Mouse (Mus musculus) limb, embryonic 11.5 days (tissue): ENCODE measurements around the gene Pkd2. TPM values are rescaled to one million over a fixed set of nuclear protein-coding genes. Genes with fewer than 3 reads are reported as not detected.
"Not testable (repeated sequence)": the region's sequence is repeated elsewhere in the genome, so short reads cannot be mapped to it uniquely, and the experiment has no call there.

Experiments used
- ATAC-seq: fragments of 200-750 bp; cut with Nextera tagmentation; 2 replicates; pipeline ENCODE4 v1.8.0; 2017; ENCODE audit warnings: low read depth; ENCODE audit not compliant: insufficient number of reproducible peaks, low FRiP score, low TSS enrichment
- DNase-seq: peaks from one replicate; pipeline ENCODE4 v3.0.0-alpha.2; 2015; ENCODE audit warnings: low spot score
- H3K27ac ChIP-seq: fragments of 300-500 bp; sonication (generic); replicated peaks from 2 replicates; pipeline ENCODE4 v1.5.1; 2014; ENCODE audit warnings: low read depth, mild to moderate bottlenecking, low read length
- H3K27me3 ChIP-seq: fragments of 300-500 bp; sonication (generic); 2 replicates; pipeline ENCODE4 v1.6.1; 2014; ENCODE audit warnings: mild to moderate bottlenecking, low read length, mixed read lengths; ENCODE audit not compliant: control insufficient read depth, insufficient read depth
- H3K36me3 ChIP-seq: fragments of 300-500 bp; sonication (generic); 2 replicates; pipeline ENCODE4 v1.6.1; 2014; ENCODE audit warnings: mild to moderate bottlenecking, low read length, moderate library complexity, mixed read lengths; ENCODE audit not compliant: control insufficient read depth, insufficient read depth
- H3K4me1 ChIP-seq: fragments of 300-500 bp; sonication (generic); 2 replicates; pipeline ENCODE4 v1.6.1; 2014; ENCODE audit warnings: low read length, mixed read lengths; ENCODE audit not compliant: control insufficient read depth, insufficient read depth
- H3K4me2 ChIP-seq: fragments of 300-500 bp; sonication (generic); 2 replicates; pipeline ENCODE4 v1.6.1; 2014; ENCODE audit warnings: low read depth, mild to moderate bottlenecking, moderate library complexity; ENCODE audit not compliant: severe bottlenecking
- H3K4me3 ChIP-seq: fragments of 300-500 bp; sonication (generic); 2 replicates; pipeline ENCODE4 v1.5.1; 2014; ENCODE audit warnings: low read depth, low read length
- H3K9ac ChIP-seq: fragments of 300-500 bp; sonication (generic); 2 replicates; pipeline ENCODE4 v1.6.1; 2014; ENCODE audit warnings: mild to moderate bottlenecking, low read length
- H3K9me3 ChIP-seq: fragments of 300-500 bp; sonication (generic); 2 replicates; pipeline ENCODE4 v1.6.1; 2016; ENCODE audit warnings: low read length; ENCODE audit not compliant: control insufficient read depth
- WGBS: fragments of 180-500 bp; shearing (Covaris S2); extraction: QIAGEN DNeasy Blood & Tissue Kit; methylation state at CpG from one replicate; pipeline ENCODE4 v1.1.7; 2014; 5-methylcytosine and 5-hydroxymethylcytosine counted together
- polyA plus RNA-seq: library from polyadenylated mRNA; unstranded; fragments of >200 nt; fragmentation: Nextera tagmentation; extraction: Ambion mirVana; gene quantifications from 2 replicates; pipeline ENCODE4 v1.2.1, GENCODE M21; 2014

Gene Pkd2
- polyA plus RNA-seq, 1 experiment from 2014 or later = 21.1 TPM

DNA sequence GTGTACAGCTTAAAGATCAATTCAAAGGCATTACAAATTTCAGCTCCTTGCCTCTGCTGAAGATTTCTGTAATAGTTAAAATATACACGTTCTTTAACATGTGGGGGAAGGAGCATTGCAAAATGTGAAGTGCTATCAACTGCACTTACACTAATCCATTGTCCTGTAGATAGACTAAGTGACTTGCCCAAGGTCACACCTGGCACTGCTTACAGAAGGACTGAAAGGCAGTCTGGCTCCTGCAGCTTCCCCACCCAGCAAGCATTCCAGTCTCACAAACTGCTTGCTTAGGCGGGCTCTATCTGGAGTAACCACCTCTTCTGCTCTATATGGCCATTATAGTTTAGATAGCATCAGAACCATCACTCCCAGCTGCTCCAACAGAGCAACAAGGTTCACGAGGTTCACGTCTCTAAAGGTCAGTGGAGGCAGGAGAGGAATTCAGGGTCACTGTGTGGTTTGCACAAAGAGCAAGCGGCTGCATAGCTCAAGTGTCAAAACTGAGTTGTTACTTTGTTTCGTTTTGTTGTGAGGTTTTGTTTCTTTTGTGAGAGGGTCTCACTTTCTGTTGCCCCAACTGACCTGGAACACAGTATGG lies 25.2 kb upstream of the Pkd2 start:
- DNase-seq = no peak
- no peak overlapping the region for H3K4me3 ChIP-seq
- WGBS = 53% methylated on average over 6 of the region's 6 CpGs
- ATAC-seq = no peak
- no peak overlapping the region for H3K9ac ChIP-seq
- no peaks in the 10 kb centered on the region for H3K36me3 ChIP-seq
- H3K4me2 ChIP-seq = no peak overlapping the region
- no peak overlapping the region for H3K27ac ChIP-seq
- no peaks in the 10 kb centered on the region for H3K27me3 ChIP-seq
- no peaks in the 10 kb centered on the region for H3K4me1 ChIP-seq
- H3K9me3 ChIP-seq = no peaks in the 10 kb centered on the region

DNA sequence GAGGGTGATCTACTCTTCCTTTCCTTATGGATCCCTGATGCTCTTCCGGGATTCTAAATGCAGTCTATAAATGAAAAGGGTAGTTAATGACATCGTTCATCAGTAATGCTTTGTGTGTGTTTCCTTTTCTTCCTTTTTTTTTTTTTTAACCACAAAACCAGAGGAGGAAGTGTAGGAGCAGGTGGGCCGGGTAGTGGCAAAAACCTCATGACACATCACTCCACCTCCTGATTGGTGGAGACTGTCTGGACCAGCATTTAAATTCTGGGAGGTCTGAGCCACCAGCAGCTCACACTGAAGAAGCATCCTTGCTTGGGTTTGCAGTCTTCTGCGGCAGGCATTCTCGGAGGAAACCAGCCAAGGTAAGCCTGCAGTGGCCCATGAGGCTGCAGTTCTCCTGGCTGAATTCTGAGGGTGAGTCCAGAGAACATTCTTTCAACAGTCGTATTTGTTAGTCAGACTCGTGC lies 24.4 kb upstream of the Pkd2 start, which contains the start of gene Spp1:
Spp1 (plus strand) TSS at position 284 of the 467 bp plus-strand sequence.
- Histone ChIP-seq H3K9ac (no peak within 1 kb of the TSS), H3K4me3 (no peak within 1 kb of the TSS), H3K36me3 (no peaks in the 10 kb centered on the region), H3K9me3 (no peaks in the 10 kb centered on the region), H3K27ac (no peak within 1 kb of the TSS), H3K27me3 (no peaks in the 10 kb centered on the region), H3K4me1 (no peaks in the 10 kb centered on the region), H3K4me2 (no peak within 1 kb of the TSS)
- DNase-seq = no peak
- WGBS = 75% methylated on average over 7 of the region's 7 CpGs
- ATAC-seq = no peak

DNA sequence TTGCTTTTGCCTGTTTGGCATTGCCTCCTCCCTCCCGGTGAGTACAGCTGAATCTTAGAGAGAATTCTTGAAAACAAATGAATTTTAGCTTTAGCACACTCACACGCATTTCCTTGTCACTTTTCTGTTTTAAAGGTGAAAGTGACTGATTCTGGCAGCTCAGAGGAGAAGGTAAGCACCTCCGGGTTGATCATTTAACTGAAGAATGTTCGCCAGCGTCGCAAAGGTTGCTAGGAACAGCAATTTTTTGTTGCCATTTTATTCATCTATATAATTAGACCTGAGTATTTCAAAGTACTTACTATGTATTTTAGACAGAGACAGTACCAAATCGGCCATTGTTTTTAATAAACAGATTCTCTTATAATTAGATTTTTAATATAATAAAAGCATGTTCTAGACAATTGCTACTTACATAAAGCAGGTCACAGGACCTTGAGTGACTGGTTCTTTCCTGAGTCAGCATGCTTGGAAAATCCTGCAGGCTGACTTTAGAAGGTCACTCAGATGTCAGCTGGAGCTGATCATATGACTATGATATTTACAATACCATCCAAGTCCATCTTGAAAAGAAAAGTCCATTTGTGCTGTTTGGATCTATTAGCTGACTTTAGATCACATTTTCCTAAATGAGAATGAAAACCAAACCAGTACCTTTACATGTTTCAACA lies 22.7 kb upstream of the Pkd2 start:
- no peak overlapping the region for H3K9ac ChIP-seq
- no peaks in the 10 kb centered on the region for H3K9me3 ChIP-seq
- no peak overlapping the region for H3K27ac ChIP-seq
- ATAC-seq (no peak), DNase-seq (no peak)
- no peak overlapping the region for H3K4me2 ChIP-seq
- H3K4me3 ChIP-seq = no peak overlapping the region
- no peaks in the 10 kb centered on the region for H3K27me3 ChIP-seq
- no peaks in the 10 kb centered on the region for H3K36me3 ChIP-seq
- 86% methylated on average over 7 of the region's 7 CpGs for WGBS
- no peaks in the 10 kb centered on the region for H3K4me1 ChIP-seq

DNA sequence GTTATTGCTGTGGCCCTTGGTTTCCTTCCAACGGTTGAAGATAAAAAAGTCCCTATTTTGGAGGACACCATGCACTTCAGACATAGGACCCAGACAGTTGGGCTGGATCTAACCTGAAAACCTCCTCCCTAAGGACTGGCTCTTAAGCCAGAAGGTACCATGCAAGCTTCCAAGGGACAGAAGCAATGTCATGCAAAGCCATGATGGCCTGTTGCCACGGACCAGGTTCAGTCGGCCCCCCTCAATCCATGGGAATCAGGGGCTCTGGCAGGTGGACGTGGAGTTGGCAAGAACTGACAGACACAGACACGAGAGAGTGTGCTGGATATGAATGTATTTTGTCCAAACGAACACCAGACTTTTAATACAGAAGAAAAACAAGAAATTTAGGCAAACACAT lies 16.9 kb upstream of the Pkd2 start:
- Histone ChIP-seq H3K27ac (no peak overlapping the region), H3K9me3 (no peaks in the 10 kb centered on the region), H3K4me1 (no peaks in the 10 kb centered on the region), H3K27me3 (no peaks in the 10 kb centered on the region), H3K4me2 (no peak overlapping the region), H3K9ac (no peak overlapping the region), H3K4me3 (no peak overlapping the region), H3K36me3 (no peaks in the 10 kb centered on the region)
- DNase-seq (no peak), ATAC-seq (no peak)
- WGBS = 72% methylated on average over 6 of the region's 6 CpGs

DNA sequence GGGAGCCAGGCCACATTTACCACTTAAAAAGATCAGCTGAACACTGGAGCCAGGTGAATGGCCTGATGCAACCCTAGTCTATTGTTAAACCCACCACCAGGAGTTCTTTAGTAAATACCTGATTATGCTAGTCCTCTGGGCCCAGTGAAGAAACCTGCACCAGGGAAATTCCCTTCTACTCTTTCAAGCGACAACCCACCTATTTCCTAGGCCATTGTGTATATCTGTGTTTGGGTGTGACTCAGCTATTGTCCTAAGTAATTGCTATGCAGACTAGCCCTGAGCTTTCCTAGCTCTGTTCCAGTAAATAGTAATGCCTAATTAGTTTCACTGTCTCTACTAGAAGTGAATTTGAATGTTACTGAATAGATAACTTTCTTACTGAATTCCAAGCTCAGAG lies 16.4 kb upstream of the Pkd2 start:
- 86% methylated on average over 1 of the region's 1 CpGs for WGBS

DNA sequence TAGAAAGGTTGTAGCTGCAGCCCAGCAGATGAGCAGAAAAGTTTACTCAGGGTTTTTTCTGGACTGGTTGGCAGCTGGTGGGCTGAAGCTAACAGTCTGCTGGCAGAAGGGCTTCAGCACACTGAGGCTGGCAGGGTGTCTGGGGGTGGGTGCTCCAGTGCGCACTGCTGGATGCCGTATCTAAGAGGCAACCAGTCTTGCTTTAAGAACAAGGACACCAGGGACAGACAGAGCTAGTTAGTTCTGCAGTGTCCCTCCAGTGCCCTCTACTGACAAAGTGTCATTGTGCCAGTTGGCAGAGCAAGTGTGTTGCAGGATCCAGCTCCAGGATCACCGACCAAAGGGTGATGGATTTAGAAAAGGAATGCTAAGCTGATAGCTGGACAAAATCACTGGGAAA lies 13.1 kb upstream of the Pkd2 start:
- H3K4me1 ChIP-seq = 0 out of 2 replicates have a peak, but pooled peaks cover 2% of the 10 kb centered on the region
- H3K4me2 ChIP-seq = no peak overlapping the region
- DNase-seq (peak; percentile 63), ATAC-seq (0 out of 2 replicates have a peak, but pooled peaks have one; percentile 44)
- H3K9ac ChIP-seq = no peak overlapping the region
- H3K9me3 ChIP-seq = no peaks in the 10 kb centered on the region
- no peaks in the 10 kb centered on the region for H3K27me3 ChIP-seq
- no peak overlapping the region for H3K4me3 ChIP-seq
- 17% methylated on average over 3 of the region's 3 CpGs for WGBS
- H3K36me3 ChIP-seq = no peaks in the 10 kb centered on the region
- no peak overlapping the region for H3K27ac ChIP-seq

More for the DNA sequence above, 16.4 kb upstream of the Pkd2 start:
- Histone ChIP-seq H3K27me3 (no peaks in the 10 kb centered on the region), H3K4me2 (no peak overlapping the region), H3K27ac (no peak overlapping the region), H3K36me3 (no peaks in the 10 kb centered on the region), H3K4me1 (no peaks in the 10 kb centered on the region), H3K9ac (no peak overlapping the region), H3K9me3 (no peaks in the 10 kb centered on the region), H3K4me3 (no peak overlapping the region)
- no peak for ATAC-seq
- DNase-seq = no peak

DNA sequence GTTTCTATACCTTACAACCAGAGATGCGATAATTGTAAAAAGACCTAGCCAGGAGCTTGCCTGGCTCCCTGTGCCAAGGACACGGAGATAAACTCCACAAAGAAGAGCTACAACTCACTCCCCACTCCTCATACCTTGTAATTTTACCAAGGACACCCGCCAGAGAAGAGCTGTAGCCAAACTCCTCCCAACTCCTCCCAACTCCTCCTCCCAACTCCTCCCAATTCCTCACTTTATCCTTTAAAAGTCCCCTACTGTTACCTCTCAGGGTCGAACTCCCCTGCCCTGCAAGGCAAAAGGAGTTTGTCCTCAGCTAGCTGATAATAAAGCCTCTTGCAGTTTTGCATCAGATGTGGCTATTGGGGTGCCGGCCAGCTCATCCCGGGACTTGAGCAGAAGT lies 10.9 kb upstream of the Pkd2 start:
- not testable (repeated sequence) for H3K4me1 ChIP-seq, H3K4me2 ChIP-seq, H3K4me3 ChIP-seq, H3K27ac ChIP-seq, ATAC-seq, DNase-seq, H3K36me3 ChIP-seq, H3K9me3 ChIP-seq, H3K9ac ChIP-seq, H3K27me3 ChIP-seq
- 22% methylated on average over 6 of the region's 6 CpGs for WGBS

DNA sequence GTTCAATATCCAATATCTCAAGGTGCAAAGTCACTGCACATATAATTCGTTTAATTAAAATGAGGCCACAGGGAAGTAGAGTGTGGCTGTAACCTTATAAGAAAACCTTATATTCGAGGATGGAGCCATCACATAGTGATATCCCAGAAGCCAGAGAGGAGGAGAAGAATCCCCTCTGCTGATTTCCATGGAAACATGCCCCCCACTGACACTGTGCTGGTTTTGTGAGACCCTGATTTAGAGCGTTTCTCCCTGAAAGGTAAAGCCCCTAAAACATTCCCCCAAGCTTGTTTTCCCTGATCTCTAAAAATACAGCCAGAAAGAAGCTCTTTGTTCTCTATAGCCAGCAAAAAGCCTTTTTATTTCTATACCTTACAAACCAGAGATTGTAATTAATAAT lies 9.8 kb upstream of the Pkd2 start:
- WGBS = 56% methylated on average over 3 of the region's 3 CpGs

More for the DNA sequence above, 9.8 kb upstream of the Pkd2 start:
- Histone ChIP-seq H3K9ac (no peak overlapping the region), H3K9me3 (no peaks in the 10 kb centered on the region), H3K36me3 (no peaks in the 10 kb centered on the region), H3K27ac (no peak overlapping the region), H3K4me3 (no peak overlapping the region), H3K4me1 (0 out of 2 replicates have a peak, but pooled peaks cover 2% of the 10 kb centered on the region), H3K27me3 (no peaks in the 10 kb centered on the region), H3K4me2 (no peak overlapping the region)
- ATAC-seq (no peak), DNase-seq (no peak)
